Mouse (Mus musculus) cerebellum, postnatal 14 days (tissue): ENCODE data around the gene Teddm1a.
A peak's percentile ranks its signal among the peaks of the same experiment; 100 is the strongest.

Experiments used
- DNase-seq, 2 experiments: peaks; one replicate each; pipeline ENCODE4 v3.0.0; 2021; ENCODE audit warnings: mixed read lengths in 2 of 2

The Teddm1a gene

DNA sequence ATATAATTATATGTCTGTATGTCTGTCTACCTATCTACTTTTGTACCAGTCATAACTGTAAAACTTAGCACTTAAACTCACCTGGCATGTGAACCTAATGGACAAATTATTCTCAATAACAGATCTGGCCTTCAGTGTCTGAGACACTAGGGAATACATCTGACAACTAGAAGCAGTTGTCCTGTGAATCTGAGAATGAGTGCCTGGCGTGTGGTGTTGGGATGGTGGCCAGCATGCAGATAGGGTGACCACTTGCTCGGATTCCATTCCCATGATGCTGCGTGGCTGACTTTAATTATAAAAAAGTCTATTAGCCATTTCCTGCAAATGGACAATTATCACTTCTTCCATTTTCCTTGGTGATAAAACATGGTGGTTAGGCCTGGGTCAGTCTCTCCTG lies 14.3 kb downstream of the Teddm1a start:
- no peak for DNase-seq

DNA sequence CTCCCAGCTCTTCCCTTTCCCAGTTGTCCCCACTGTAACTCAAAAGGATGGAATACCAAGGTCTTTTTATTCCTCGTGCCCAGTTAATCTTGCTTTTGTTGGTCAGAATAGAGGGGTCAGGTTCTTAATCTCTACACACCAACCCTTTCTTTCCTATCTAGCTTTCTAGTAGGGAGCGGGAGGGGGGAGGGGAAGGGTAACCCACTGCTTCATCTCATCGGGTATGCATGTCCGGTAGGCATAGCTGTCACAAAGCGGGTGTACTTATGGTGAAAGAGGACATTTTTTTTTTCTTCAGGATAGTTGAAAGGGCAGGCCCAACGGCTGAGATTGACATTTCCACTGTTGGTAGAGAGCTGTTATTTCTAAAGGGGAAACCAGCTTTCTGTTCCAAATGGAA lies 16.7 kb downstream of the Teddm1a start:
- no peak for DNase-seq

DNA sequence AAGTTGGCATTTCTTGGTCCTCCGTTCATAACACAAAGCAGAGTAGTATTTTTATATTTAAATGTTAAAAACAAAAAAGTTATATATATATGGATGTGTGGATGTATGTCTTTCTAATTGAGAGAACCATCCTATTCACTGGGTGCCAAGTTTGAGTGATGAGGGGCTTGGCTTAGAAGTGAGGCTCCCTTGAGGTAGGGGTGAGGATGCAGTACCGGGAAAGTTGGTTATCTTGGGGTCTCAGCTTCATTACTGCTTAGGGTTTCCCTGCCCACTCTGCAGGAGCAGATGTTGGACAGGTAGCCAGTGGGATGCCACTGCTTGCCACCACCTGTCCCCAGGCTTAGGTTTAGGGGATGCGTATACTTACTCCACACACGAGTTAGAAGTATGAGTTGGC lies 17.2 kb downstream of the Teddm1a start:
- DNase-seq: no peak

DNA sequence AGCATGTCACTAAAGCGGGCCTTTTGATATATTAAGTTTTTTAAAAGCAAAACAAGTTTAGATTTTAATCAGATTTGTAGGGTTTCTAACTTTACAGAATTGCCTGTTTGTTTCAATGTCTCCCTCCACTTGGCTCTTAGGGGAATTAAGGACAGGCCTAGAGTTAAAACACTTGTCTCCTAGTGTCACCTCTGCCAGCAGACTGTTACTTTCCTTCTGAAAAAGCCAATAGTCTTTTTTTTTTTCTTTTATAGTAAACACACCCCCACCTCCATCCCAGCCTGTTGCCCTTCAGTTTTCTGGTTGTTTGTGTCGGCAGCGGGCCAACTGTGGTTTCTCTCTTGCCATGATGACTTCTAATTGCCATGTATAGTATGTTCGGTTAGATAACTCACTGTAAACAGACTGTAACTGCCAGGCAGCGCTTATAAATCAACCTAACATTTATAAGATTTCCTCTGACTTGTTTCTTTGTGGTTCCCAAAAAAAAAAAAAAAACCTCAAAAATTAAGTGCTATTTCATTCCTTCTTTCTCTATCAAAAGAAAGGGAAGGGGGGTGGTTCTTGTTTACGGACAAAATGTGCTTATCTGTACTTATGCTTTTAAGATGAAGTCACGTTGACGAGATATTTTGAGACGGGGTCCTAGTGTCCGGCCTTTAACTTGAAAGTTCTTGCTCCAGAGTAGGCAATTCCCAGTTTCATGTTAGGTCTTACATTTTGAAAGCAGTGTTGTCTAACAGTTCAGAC lies 17.8 kb downstream of the Teddm1a start:
- no peak for DNase-seq

DNA sequence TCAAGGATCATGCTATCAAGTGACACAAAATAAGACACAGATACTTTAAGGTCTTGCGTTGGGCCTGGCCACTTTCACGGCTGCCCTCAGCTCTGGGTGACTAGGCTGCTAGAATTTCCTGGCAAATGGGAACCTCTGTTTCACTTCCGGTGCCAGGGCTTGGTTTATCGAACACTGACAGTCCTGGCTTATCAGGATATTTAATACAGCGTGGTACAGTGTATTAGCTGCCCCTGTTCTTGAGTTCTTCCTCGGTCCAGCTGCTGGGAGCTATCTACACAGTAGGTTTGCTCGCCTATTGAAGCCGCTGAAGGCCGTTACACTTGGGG lies 18.4 kb downstream of the Teddm1a start:
- DNase-seq: no peak

DNA sequence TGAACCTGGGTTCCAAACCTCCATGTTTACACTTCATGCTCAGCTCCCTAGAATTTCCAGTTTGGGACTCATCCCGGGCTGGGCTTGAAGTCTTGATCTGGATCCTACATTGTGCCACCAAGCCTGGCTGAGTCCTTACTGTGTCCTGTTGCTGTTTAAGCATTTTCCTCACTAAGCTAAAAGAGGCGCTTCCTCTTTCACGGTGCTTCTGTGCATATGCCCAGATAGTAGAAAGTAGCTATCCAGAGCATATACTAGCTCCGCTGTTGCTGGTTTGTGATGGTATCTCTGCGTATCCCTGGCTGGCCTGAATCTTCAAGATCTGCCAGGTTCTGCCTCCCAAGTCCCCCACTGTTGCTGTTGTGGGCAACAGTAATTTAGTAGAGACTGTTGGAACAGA lies 18.9 kb downstream of the Teddm1a start:
- no peak for DNase-seq

DNA sequence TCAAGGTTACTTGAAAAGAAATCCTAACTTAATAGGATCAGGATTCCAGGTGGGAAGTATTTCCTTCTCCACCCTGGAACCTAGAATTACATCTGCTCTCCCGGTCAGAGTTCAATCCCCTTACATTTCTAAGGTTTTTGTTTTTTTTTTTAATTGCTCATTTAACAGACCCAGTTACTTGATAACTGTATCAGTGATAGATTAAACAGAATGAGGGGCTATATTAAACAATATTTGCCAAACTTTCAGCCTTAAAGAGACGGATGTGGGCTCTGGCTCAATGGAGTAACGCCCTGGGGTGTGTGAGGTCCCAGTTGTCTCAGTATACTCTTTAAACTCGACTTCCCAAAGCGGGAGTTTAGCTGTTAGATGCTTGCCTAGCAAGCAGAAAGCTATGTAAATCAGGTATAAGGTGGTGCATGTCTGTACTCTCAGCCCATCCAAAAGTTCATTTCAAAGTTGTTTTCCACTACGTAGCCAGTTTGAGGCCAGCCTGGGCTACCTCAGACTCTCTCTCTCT lies 19.8 kb downstream of the Teddm1a start:
- no peak for DNase-seq

DNA sequence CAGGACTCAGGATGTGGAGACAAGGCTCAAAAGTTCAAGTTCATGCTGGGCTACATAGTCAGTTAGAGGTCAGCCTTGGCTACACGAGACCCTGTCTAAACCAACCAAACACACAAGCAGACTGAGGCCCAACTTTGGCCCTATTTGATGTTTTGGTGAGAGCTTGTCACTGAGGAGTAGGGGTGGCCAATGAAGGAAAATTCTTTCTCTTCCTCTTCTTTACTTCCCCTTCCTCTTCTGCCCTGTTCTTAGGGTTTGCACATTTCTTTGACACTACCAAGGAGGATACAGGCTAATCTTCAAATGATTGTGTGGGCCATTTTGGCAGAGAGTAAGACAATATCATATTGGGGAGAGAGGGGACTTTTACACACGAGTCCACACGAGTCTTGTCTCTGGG lies 22.3 kb downstream of the Teddm1a start:
- DNase-seq: no peak

DNA sequence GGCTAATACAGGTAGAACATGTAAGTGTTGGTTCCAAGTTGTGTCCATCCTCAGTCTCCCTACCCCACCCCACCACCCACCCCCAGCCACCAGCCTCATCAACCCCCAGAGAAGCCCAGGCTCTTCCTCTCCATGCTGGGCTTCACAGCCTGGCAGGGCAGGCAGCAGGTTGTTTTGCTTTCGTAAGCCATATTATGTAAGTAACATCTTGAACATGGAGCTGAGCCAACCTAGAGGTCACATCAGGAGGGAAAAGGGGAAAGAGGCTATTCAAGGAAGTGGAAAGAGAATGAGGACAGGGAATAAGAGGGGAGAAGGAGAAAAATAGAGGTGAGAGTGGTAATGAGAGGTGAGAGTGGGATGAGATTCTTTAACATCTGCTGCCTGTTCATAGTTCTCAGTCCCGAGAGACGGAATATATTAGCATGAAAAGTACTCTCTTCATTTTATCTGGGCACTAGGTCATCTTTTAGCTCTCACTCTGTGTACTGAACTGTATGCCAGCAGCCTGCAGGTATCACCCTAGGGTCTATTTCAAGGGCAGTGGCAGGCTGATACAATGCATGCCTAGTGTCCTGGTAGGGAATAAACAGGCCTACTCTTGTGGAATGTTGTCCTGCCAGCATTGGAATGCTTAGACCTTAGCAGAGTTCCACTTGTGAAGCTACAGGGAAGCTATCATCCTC lies 27.1 kb downstream of the Teddm1a start:
- DNase-seq: no peak

DNA sequence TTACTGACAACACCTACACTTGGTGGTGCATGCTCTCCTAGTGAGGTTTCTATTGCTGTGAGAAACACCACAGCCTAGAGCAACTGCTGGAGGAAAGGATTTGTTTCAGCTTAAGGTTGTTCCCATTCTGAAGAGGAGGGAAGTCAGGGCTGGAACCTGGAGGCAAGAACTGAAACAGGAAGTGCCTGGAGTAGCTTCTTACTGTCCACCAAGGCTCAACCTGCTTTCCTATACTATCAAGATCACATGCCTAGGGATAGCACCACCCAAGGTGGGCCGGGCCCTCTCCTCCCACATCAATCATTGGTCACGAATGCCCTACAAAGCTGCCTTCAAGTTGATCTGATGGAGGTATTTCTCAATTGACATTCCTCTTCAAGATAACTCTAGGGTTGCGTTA lies 30.1 kb downstream of the Teddm1a start:
- DNase-seq: no peak

DNA sequence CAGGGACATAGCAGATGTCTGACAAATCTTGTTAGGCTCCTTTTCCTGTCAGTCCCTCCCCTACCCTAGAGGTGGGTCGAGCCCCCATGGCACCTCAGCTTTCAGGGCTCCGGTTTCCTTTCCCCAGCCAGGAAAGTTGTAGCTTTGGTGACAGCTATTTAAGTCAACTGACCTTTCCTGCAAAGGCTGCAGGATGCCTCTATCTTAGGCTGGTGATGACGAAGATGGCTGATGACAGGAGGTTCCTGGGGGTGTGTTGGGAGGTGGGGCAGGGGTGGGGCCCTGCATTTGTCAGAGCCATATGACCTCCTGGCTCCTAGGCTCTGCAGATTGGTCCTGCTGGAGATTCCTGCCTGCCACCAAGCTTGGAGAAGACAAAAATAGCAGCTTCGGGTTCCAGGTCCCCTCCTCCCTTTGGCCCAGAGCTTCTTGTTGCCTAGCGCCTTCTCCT lies 31.1 kb downstream of the Teddm1a start:
- peak in 1 of 2 experiments; percentile 26 for DNase-seq

DNA sequence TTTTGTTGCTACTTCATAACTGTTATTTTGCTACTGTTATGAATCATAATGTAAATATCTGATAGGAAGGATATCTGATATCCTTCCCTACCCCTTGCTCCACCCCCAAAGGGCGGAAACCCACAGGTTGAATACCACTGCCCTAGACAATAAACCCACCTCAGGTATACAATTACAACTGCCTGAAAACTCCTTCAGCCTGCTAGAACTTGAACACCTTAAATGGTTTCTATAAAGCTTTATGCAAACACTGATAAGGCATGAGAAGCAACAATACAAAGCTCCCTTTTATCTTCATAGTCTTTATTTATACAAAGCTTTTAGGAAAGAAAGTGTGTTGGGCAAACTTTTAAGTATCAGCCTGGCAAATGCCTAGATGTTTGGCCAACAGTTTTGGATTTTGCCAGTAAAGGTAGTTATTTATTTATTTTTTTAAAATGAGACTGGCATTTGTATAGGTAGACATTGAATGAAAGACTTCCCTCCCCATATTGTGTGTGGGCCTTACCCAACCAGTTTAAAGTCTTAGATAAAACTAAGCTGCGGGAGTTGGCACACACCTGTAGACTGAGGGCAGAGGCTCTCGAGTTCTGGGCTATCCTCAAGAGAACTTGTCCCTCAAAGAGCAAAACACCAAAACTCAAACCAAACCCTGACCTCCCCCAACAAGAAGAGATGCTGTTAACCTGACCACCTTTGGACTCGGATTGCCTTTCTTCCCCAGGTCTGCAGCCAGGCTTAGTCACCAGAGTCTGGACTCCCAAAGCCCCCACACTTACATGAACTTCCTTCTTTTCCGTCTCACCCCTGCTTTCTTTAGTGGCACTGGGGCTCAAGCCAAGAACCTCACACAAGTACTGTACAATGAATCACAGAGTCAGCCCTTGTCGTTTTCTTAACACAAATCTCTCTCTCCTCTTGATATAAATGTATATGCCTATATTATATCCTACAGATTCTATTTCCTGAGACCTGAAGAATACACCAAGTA lies 33.1 kb downstream of the Teddm1a start:
- no peak for DNase-seq

DNA sequence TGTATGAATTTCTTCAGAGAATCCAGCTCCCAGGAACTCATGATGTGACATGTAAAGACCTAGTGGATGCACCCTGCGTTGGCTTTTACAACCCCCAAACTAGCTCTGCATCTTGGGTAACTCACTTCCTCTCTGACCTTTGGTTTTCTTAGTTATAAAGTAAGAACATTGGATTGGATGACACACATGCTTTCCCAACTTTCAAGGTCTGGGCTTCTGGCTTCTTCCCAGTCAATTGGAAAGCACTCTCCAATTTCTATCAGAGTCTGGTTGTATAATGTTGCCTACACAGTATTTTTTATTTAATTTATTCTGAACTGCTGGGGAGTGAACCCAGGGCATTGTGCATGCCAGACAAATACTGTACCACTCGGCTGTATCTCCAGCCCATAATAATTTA lies 38.9 kb downstream of the Teddm1a start:
- no peak for DNase-seq

DNA sequence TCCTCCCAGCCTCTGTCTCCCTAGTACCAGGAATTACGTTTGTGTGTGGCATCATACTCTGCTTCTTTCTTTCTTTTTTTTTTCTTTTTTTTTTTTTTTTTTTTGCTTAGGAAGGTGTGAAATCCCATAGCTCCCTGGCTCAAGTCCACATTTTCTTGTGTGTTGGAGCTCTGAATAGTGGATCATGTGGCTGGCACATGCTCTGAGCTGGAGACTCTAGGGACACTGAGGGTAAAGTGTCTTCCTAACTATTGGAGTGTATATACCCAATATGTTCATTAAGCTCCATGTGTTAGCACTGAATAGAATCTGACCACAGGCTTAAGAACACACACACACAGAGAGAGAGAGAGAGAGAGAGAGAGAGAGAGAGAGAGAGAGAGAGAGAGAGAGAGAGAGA lies 42.2 kb downstream of the Teddm1a start:
- DNase-seq: no peak

DNA sequence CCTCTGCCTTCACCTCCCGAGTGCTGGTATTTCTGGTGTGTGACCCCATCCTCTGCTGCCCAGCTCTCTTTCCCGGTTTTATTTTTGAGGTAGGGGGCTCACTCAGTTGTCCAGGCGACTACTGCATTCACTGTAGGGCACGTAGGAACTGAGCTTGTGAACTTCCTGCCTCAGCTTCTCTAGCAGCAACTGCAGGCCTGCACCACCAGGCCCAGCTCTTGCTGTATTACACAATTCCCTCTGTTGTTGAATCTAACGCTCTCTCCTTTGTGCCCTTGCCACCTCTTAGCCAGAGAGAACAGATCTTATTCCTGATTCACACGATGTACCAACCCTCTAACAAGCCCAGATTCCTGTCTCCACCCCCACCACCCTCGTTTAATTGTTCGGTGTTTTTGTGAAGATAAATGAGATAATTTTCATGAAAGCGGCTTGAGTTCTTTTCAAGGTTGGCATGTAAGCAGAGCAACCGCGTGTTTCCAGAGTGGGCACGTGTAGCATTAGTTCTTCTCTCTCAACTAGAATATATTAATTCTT lies 44.4 kb downstream of the Teddm1a start:
- DNase-seq: no peak

DNA sequence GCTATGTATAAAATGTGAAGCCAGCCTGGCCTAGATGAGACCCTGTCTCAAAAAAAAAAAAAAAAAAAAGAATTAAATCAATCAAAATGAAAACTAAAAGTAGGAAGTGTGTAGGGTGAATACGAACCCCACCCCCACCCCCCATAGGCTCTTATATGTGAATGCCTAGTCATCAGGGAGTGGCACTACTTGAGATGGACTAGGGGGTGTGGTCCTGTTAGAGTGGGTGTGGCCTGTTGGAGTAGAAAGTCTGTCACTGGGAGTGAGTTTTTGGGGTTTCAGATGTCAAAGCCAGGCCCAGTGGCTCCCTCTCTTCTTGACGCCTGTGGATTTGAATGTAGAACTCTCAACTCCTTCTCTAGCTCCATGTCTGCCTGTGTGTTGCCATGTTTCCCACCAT lies 45.5 kb downstream of the Teddm1a start:
- no peak for DNase-seq

DNA sequence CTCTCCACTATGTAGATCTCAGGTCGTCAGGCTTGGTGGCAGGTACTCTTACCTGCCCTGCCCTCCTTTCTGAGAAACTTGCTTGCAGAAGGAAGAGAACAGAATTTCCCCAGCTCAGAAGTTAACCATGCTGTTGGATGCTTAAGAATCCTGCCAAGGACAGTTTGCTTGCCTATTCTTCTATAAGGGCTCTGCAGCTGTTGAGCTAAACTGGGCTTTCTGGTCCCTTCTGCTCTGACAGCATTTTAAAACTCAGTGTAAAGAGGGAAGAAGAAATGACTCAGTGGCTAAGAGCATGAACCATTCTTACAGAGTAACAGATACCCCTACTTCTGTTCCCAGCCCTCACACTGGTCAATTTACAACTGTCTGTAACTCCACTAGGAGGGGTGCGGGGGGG lies 49.4 kb downstream of the Teddm1a start:
- no peak for DNase-seq
